Mouse (Mus musculus): Measurements from ENCODE around the gene Dtnbp1.

- TF ChIP-seq CTCF (IDR thresholded peaks at IDR 0.05; ENCODE audit: extremely low read depth, insufficient read depth, insufficient read length, insufficient replicate concordance) (peak; percentile 32; the same call in 1 of the 2 replicates), POLR2A (IDR thresholded peaks at IDR 0.05; ENCODE audit: low read depth, low read length) (no peak)
These were observed 1.1 kb downstream of the Dtnbp1 start for GRCm38 (mm10) chr13:45000836-45001227.

All from spleen, adult 2 months (tissue).